Mouse (Mus musculus) forebrain, postnatal 0 days (tissue): ENCODE data around the gene Ulk4. TPM values are rescaled to one million over a fixed set of nuclear protein-coding genes. Genes with fewer than 3 reads are reported as not detected.
A peak's percentile ranks its signal among the peaks of the same experiment; 100 is the strongest.

Source experiments
- ATAC-seq: fragments of 200-750 bp; cut with Nextera tagmentation; 2 replicates; pipeline ENCODE4 v1.8.0; 2017; ENCODE audit warnings: mild to moderate bottlenecking, moderate library complexity
- DNase-seq: peaks from one replicate; pipeline ENCODE4 v3.0.0-alpha.2; 2015
- H3K27ac ChIP-seq: fragments of 300-500 bp; sonication (generic); 2 replicates; pipeline ENCODE4 v1.5.1; 2014; ENCODE audit warnings: low read depth, mild to moderate bottlenecking, antibody characterized with exemption, low read length, moderate library complexity, mixed read lengths
- H3K27me3 ChIP-seq: fragments of 300-500 bp; sonication (generic); 2 replicates; pipeline ENCODE4 v1.6.1; 2014; ENCODE audit warnings: mild to moderate bottlenecking, low read length, mixed read lengths; ENCODE audit not compliant: insufficient read depth
- H3K36me3 ChIP-seq: fragments of 300-500 bp; sonication (generic); 2 replicates; pipeline ENCODE4 v1.6.1; 2014; ENCODE audit warnings: mild to moderate bottlenecking, moderate library complexity; ENCODE audit not compliant: insufficient read depth
- H3K4me1 ChIP-seq: fragments of 300-500 bp; sonication (generic); 2 replicates; pipeline ENCODE4 v1.6.1; 2014; ENCODE audit warnings: antibody characterized with exemption; ENCODE audit not compliant: insufficient read depth
- H3K4me2 ChIP-seq: fragments of 300-500 bp; sonication (generic); 2 replicates; pipeline ENCODE4 v1.6.1; 2014; ENCODE audit warnings: low read depth, mild to moderate bottlenecking, moderate library complexity
- H3K4me3 ChIP-seq: fragments of 300-500 bp; sonication (generic); 2 replicates; pipeline ENCODE4 v1.5.1; 2014; ENCODE audit warnings: low read depth, low read length, mixed read lengths
- H3K9ac ChIP-seq: fragments of 300-500 bp; sonication (generic); 2 replicates; pipeline ENCODE4 v1.6.1; 2014; ENCODE audit warnings: mild to moderate bottlenecking
- H3K9me3 ChIP-seq: fragments of 300-500 bp; sonication (generic); 2 replicates; pipeline ENCODE4 v1.6.1; 2016; ENCODE audit warnings: low read length
- CTCF ChIP-seq: sonication (generic); IDR thresholded peaks from 2 replicates; pipeline ENCODE4 v1.5.1; 2016; ENCODE audit warnings: antibody characterized with exemption, control low read depth, low read depth
- WGBS: fragments of 180-500 bp; shearing (Covaris S2); extraction: QIAGEN DNeasy Blood & Tissue Kit; methylation state at CpG from one replicate; pipeline ENCODE4 v1.1.7; 2014; 5-methylcytosine and 5-hydroxymethylcytosine counted together
- polyA plus RNA-seq: library from polyadenylated mRNA; unstranded; fragments of >200 nt; fragmentation: Nextera tagmentation; extraction: Ambion mirVana; gene quantifications from 2 replicates; pipeline ENCODE4 v1.2.1, GENCODE M21; 2015
- total RNA-seq: library from RNA; depleted of rRNA; stranded (reverse); fragments of >200 nt; gene quantifications from 2 replicates; pipeline ENCODE4 v1.2.3, GENCODE M21; 2014

Ulk4 gene
- total and polyA plus RNA-seq, 2 experiments from 2014 or later, result 13.3 to 105 TPM

- ATAC-seq (no peak), DNase-seq (no peak)
- no peak overlapping the region for H3K4me2 ChIP-seq
- H3K4me3 ChIP-seq, result no peak overlapping the region
- no peaks in the 10 kb centered on the region for H3K9me3 ChIP-seq
- no peak overlapping the region for H3K27ac ChIP-seq
- WGBS, result 98% methylated on average over 3 of the region's 3 CpGs
- H3K4me1 ChIP-seq, result peaks cover 20% of the 10 kb centered on the region; the same call in 1 of the 2 replicates
- no peaks in the 10 kb centered on the region for H3K27me3 ChIP-seq
- no peaks in the 10 kb centered on the region for H3K36me3 ChIP-seq
- no peak for TF ChIP-seq CTCF
- H3K9ac ChIP-seq, result no peak overlapping the region
These were observed 290.7 kb downstream of the Ulk4 start for GRCm38 (mm10) chr9:120986255-120986654.

DNA sequence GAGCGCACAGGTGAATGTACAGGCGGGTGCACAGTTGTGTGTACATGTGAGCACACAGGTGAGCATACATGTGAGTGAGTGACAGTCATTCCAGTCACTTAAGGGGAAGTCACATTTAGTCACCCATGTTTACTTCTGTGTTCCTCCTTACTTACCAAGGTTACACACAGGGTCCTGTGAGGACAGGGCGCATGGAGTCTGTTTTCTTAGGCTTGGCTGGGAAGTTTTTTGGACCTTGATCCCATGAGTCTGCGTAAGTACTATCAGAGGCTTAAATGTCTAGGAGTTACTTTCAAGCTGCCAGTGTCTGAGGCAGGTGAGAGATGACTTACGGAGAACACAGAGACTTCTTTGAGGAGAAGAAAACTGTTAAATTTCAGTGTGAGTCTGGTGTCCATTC, 291.5 kb downstream of the Ulk4 start:
- no peak for TF ChIP-seq CTCF
- ATAC-seq (no peak), DNase-seq (no peak)
- Histone ChIP-seq H3K4me2 (no peak overlapping the region), H3K4me3 (no peak overlapping the region), H3K4me1 (peaks cover 19% of the 10 kb centered on the region; the same call in 1 of the 2 replicates), H3K9ac (no peak overlapping the region), H3K36me3 (no peaks in the 10 kb centered on the region), H3K27me3 (no peaks in the 10 kb centered on the region), H3K9me3 (no peaks in the 10 kb centered on the region), H3K27ac (no peak overlapping the region)
- whole genome bisulfite sequencing, result 97% methylated on average over 5 of the region's 5 CpGs

DNA sequence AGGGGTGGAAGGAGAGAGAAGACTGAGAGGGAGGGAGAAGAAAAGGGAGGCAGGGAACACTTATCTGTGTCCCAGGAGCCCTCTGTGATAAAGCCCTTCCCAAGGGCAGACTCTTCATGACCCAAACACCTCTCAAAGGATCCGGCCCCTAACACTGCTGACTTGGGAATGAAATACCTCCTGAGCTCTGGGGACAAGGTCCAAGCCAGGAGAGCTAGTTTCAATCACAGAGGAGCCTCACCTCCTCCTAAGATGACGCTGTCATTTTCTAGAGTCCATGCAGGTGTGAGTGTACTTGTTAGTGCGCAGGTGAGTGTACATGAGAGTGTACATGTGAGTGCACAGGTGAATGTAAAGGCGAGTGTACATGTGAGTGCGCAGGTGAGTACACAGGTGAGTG, 292.0 kb downstream of the Ulk4 start:
- Histone ChIP-seq H3K27ac (no peak overlapping the region), H3K4me2 (no peak overlapping the region), H3K9ac (no peak overlapping the region), H3K4me3 (no peak overlapping the region), H3K36me3 (no peaks in the 10 kb centered on the region), H3K9me3 (no peaks in the 10 kb centered on the region), H3K27me3 (no peaks in the 10 kb centered on the region), H3K4me1 (peaks cover 14% of the 10 kb centered on the region; the same call in 1 of the 2 replicates)
- WGBS, result 98% methylated on average over 5 of the region's 5 CpGs
- DNase-seq, result no peak
- TF ChIP-seq CTCF, result no peak
- no peak for ATAC-seq

DNA sequence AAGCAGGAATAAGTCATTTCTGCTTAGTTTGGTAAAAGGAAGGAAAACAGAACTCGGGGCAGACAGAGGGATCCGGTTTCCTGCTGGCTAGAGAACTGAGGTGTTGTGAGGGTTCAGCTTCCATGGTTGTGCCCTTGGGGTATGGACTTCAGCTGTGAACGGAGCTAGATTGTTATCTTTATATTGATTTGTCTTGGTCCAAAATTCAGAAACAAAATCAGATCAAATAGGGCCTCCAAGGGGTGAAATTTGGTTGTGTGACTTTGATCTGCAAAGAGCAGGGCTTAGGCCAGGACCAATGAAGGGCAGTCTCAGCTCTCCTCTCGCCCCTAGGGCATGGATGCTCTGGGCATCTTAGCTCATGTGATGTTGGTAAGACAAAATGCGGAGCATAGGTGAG, 292.5 kb downstream of the Ulk4 start:
- no peak overlapping the region for H3K4me2 ChIP-seq
- no peaks in the 10 kb centered on the region for H3K9me3 ChIP-seq
- H3K27ac ChIP-seq, result no peak overlapping the region
- no peaks in the 10 kb centered on the region for H3K27me3 ChIP-seq
- H3K9ac ChIP-seq, result no peak overlapping the region
- ATAC-seq (no peak), DNase-seq (no peak)
- H3K4me3 ChIP-seq, result no peak overlapping the region
- TF ChIP-seq CTCF, result no peak
- no peaks in the 10 kb centered on the region for H3K36me3 ChIP-seq
- WGBS, result 85% methylated on average over 5 of the region's 5 CpGs
- peaks cover 11% of the 10 kb centered on the region; the same call in 1 of the 2 replicates for H3K4me1 ChIP-seq

DNA sequence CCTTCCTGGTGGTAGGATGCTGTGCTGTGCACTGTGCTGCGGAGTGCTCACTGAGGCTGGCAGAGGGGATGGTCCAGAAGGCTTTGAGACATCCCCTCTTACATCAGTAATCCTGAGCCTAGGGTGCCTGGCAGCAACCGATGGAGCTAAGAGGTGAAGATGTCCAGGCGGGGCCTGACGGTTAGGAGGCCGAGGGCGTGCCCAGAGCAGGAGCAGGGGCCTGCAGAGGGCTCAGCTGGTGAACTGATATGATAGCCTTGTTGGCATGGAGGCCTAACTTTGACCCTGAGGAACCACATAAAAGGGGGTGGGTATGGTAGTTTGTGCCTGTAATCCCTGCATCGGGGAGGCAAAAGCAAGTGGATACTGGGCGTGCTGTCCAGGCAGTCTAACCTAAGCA, 293.1 kb downstream of the Ulk4 start:
- Histone ChIP-seq H3K9me3 (no peaks in the 10 kb centered on the region), H3K27me3 (no peaks in the 10 kb centered on the region), H3K36me3 (no peaks in the 10 kb centered on the region), H3K4me2 (no peak overlapping the region), H3K4me3 (no peak overlapping the region), H3K4me1 (peaks cover 11% of the 10 kb centered on the region; the same call in 1 of the 2 replicates), H3K27ac (no peak overlapping the region), H3K9ac (no peak overlapping the region)
- ATAC-seq (no peak), DNase-seq (no peak)
- WGBS, result 89% methylated on average over 8 of the region's 8 CpGs
- no peak for TF ChIP-seq CTCF

DNA sequence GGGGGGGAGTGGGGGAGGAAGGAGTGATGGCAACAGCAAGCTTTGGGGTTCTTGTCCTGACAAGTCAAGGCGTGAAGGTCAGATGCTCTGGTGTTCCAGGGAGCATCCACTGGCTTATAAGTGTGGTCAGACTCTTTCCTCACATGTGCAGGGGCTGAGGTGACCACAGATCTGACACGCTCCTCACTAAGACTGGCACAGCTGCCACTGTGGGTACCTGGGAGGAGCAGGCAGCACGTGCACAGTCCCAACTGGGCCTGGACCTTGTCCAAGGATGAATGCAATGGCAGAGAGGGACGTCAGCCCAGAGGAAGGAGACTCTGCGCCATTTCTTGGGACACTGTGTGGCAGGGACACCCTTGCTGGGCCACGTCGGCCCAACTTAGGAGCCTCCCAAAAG, 295.2 kb downstream of the Ulk4 start:
- ATAC-seq, result no peak
- H3K27me3 ChIP-seq, result no peaks in the 10 kb centered on the region
- no peak overlapping the region for H3K4me3 ChIP-seq
- WGBS, result 65% methylated on average over 7 of the region's 7 CpGs
- no peak overlapping the region for H3K4me2 ChIP-seq
- no peak for DNase-seq
- no peaks in the 10 kb centered on the region for H3K36me3 ChIP-seq
- H3K4me1 ChIP-seq, result no peaks in the 10 kb centered on the region
- no peak for TF ChIP-seq CTCF
- no peaks in the 10 kb centered on the region for H3K9me3 ChIP-seq
- H3K27ac ChIP-seq, result no peak overlapping the region
- H3K9ac ChIP-seq, result no peak overlapping the region

DNA sequence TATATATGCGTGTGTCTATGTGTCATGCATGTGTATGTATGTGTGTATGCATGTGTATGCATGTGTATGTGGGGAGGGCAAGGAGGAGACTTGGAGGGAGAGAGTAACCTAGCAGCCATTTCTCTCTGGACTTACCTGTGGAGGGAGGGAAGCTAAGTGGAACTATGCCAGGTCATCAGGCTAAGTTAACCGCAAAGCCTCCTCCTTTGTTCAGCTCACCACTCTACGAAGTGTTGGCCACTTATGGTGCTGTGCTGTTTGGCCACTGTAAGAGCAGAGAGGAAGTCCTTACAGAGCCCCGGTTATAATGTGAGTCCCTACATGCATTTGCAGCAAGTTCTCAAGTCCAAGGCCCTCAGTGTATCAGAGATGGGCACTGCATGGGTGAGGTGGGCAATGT, 300.1 kb downstream of the Ulk4 start:
- no peak overlapping the region for H3K27ac ChIP-seq
- H3K9ac ChIP-seq, result no peak overlapping the region
- ATAC-seq, result no peak
- H3K27me3 ChIP-seq, result no peaks in the 10 kb centered on the region
- H3K4me2 ChIP-seq, result no peak overlapping the region
- DNase-seq, result no peak
- no peaks in the 10 kb centered on the region for H3K9me3 ChIP-seq
- 91% methylated on average over 4 of the region's 4 CpGs for WGBS
- no peak for TF ChIP-seq CTCF
- H3K4me1 ChIP-seq, result no peaks in the 10 kb centered on the region
- no peaks in the 10 kb centered on the region for H3K36me3 ChIP-seq
- no peak overlapping the region for H3K4me3 ChIP-seq

DNA sequence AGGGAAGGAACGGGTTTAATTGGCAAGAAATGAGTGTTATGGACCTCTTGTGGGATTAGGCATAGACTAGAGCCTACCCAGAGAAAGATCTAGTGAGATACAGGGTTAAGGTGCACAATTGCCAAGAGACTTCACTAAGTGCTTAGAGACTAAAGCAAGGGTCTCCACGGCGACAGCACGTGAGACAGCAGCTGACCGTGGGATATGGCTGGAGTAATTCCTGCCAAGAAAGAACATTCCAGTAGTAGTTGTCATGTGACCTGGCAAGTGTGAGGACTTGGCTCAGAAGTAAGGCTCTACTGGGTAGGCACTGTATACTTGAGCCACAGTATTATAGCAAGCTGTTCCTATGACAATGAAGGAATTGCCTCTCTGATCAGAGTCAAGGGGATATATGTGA, 300.8 kb downstream of the Ulk4 start:
- no peaks in the 10 kb centered on the region for H3K36me3 ChIP-seq
- H3K9me3 ChIP-seq, result no peaks in the 10 kb centered on the region
- no peak for TF ChIP-seq CTCF
- no peak overlapping the region for H3K4me2 ChIP-seq
- 33% methylated on average over 5 of the region's 5 CpGs for WGBS
- H3K27ac ChIP-seq, result no peak overlapping the region
- ATAC-seq (peak; percentile 92), DNase-seq (peak; percentile 70)
- H3K9ac ChIP-seq, result no peak overlapping the region
- H3K4me3 ChIP-seq, result no peak overlapping the region
- H3K4me1 ChIP-seq, result no peaks in the 10 kb centered on the region
- H3K27me3 ChIP-seq, result no peaks in the 10 kb centered on the region
